ENCODE assay signal across 23 mouse cellular contexts in genomic region chr10:31049352-31049751, GRCm38 (mm10).
"Had no signal": no experiment of that assay in that cellular context is flagged by ENCODE, and none has a peak within 500 bp of the region (broad histone marks: within the 10 kb centered on the region; RNA-seq: fewer than 3 reads in every experiment).

No protein-coding gene starts in this region.

- H3K27ac ChIP-seq: hindbrain, embryonic 13.5 days; hindbrain, embryonic 15.5 days; hindbrain, postnatal 0 days; kidney, embryonic 15.5 days; kidney, postnatal 0 days; limb, embryonic 13.5 days; limb, embryonic 15.5 days; liver, embryonic 12.5 days; liver, embryonic 14.5 days had no signal

- H3K9me3 ChIP-seq: heart, embryonic 12.5 days; hindbrain, embryonic 13.5 days; hindbrain, embryonic 15.5 days; kidney, embryonic 15.5 days; limb, embryonic 13.5 days; limb, embryonic 15.5 days; liver, embryonic 12.5 days had no signal

- H3K4me2 ChIP-seq: heart, embryonic 12.5 days; hindbrain, embryonic 13.5 days; hindbrain, embryonic 15.5 days; kidney, embryonic 15.5 days; limb, embryonic 13.5 days; limb, embryonic 15.5 days; liver, embryonic 12.5 days had no signal

- H3K36me3 ChIP-seq: heart, embryonic 12.5 days; hindbrain, embryonic 13.5 days; hindbrain, embryonic 15.5 days; kidney, embryonic 15.5 days; limb, embryonic 13.5 days; limb, embryonic 15.5 days; liver, embryonic 12.5 days had no signal

- H3K27me3 ChIP-seq: heart, embryonic 12.5 days; hindbrain, embryonic 13.5 days; hindbrain, embryonic 15.5 days; kidney, embryonic 15.5 days; limb, embryonic 13.5 days; limb, embryonic 15.5 days; liver, embryonic 12.5 days had no signal

- H3K4me3 ChIP-seq: heart, embryonic 12.5 days; hindbrain, embryonic 13.5 days; hindbrain, embryonic 15.5 days; kidney, embryonic 15.5 days; limb, embryonic 13.5 days; limb, embryonic 15.5 days; liver, embryonic 12.5 days had no signal

- H3K4me1 ChIP-seq: hindbrain, embryonic 13.5 days; hindbrain, embryonic 15.5 days; kidney, embryonic 15.5 days; limb, embryonic 13.5 days; limb, embryonic 15.5 days; liver, embryonic 12.5 days had no signal

- ATAC-seq: forebrain, postnatal 0 days; hindbrain, postnatal 0 days; intestine, embryonic 16.5 days; liver, embryonic 12.5 days had no signal

- DNase-seq: forebrain, postnatal 0 days; gastrocnemius, postnatal 14 days; gastrocnemius, postnatal 36 days; heart, adult 11 months; kidney, adult 11 months; kidney, adult 2 months; kidney, adult 9 months; kidney, postnatal 14 days; kidney, postnatal 36 days; layer of hippocampus, adult 9-11 months; layer of hippocampus, postnatal 36 days; left cerebral cortex, postnatal 4 days had no signal

- H3K9ac ChIP-seq: forebrain, postnatal 0 days; heart, embryonic 12.5 days; hindbrain, embryonic 13.5 days; hindbrain, embryonic 15.5 days; kidney, embryonic 15.5 days; limb, embryonic 13.5 days; limb, embryonic 15.5 days; liver, embryonic 12.5 days; liver, embryonic 14.5 days had no signal
